Mouse (Mus musculus): ENCODE measurements around the gene Lrfn3.

DNA sequence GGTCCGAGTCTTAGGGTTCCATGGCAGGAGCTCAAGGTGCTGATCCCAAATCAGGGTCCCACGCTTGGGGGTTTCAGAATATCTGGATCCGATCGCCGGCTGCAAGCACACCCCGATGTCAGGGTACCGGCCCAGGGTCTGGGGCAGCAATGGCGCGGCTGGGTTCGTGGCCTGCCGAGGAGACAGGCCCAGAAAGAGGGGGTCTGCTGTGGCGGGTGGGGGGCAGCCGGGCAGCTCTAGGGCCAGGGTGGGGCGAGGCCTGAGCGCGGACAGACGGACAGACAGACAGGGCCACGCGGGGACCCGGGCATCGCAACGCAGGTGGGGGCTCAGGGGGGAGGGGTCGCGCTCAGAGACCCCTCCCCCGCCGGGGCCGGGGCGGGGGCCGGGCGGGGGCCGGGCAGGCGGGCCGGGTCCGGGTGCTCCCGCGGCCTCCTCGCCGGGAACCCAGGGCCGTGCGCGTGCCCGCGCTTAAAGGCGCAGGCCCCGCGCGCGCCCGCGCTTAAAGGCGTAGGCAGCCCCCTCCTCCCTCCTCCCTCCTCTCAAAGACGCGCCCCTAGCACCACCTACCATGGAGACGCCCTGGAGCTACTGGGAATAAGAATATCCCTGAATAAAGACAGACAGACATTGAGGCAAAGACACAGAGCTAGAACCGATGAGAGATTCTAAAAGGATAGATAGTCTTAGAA, at the start of gene Lrfn3:
- TF ChIP-seq CTCF (IDR thresholded peaks at IDR 0.05; ENCODE audit: extremely low read depth, insufficient read depth, low read length) = no peak
- TF ChIP-seq POLR2A (IDR thresholded peaks at IDR 0.05; ENCODE audit: extremely low read depth, insufficient read depth, low read length) = no peak
